Mouse (Mus musculus): ENCODE results near the gene Tmem168. TPM values are rescaled to one million over a fixed set of nuclear protein-coding genes. Genes with fewer than 3 reads are reported as not detected.

The Tmem168 gene
- 58.9 TPM for polyA plus RNA-seq (2017; shearing (Covaris generic))

GRCm38 (mm10) chr6:13607621-13608493 is at the start of gene Tmem168:
TSS of gene Tmem168 (minus strand) at chr6:13608100.

Other genes starting within 250 kb of the Tmem168 start
- gene Bmt2, start 69.9 kb upstream of the Tmem168 start, polyA plus RNA-seq (2017; shearing (Covaris generic)): 4.8 TPM
- not detected for gene Gpr85, start 231.8 kb upstream of the Tmem168 start, polyA plus RNA-seq (2017; shearing (Covaris generic))